Mouse (Mus musculus) myocyte (in vitro differentiated cells): ENCODE results near the gene Tmc8. TPM values are rescaled to one million over a fixed set of nuclear protein-coding genes. Genes with fewer than 3 reads are reported as not detected.
"Not testable (repeated sequence)": the region's sequence is repeated elsewhere in the genome, so short reads cannot be mapped to it uniquely, and the experiment has no call there.

Experiments used
- H3K27me3 ChIP-seq: one replicate; pipeline ENCODE4 v1.6.1; 2011; ENCODE audit not compliant: control insufficient read depth, insufficient read depth, insufficient read length
- H3K36me3 ChIP-seq: one replicate; pipeline ENCODE4 v1.6.1; 2011; ENCODE audit not compliant: control insufficient read depth, insufficient read depth
- H3K4me2 ChIP-seq: one replicate; pipeline ENCODE4 v1.6.1; 2011; ENCODE audit warnings: low read depth, control low read depth
- H3K4me3 ChIP-seq: one replicate; pipeline ENCODE4 v1.5.1; 2011; ENCODE audit warnings: mild to moderate bottlenecking, control low read depth, moderate library complexity
- H3K79me2 ChIP-seq: one replicate; pipeline ENCODE4 v1.6.1; 2011; ENCODE audit not compliant: control insufficient read depth, insufficient read depth
- H3ac ChIP-seq: one replicate; pipeline ENCODE4 v1.6.1; 2011; ENCODE audit not compliant: control insufficient read depth, insufficient read length
- CEBPB ChIP-seq: IDR thresholded peaks from 2 replicates; pipeline ENCODE4 v1.6.1; 2011; ENCODE audit warnings: mild to moderate bottlenecking, moderate library complexity; ENCODE audit not compliant: poor library complexity, insufficient read depth, severe bottlenecking
- E2F4 ChIP-seq: IDR thresholded peaks from one replicate; pipeline ENCODE4 v1.6.1; 2011; ENCODE audit warnings: mild to moderate bottlenecking, control low read depth, moderate library complexity; ENCODE audit not compliant: insufficient read depth
- MAX ChIP-seq: IDR thresholded peaks from one replicate; pipeline ENCODE4 v1.6.1; 2011; ENCODE audit warnings: low read depth, mild to moderate bottlenecking, control low read depth
- MYOD1 ChIP-seq, 3 experiments: IDR thresholded peaks; one replicate each; pipeline ENCODE4 v1.6.1; 2011; ENCODE audit warnings: control low read depth in 2 of 3, low read depth in 2 of 3, mild to moderate bottlenecking in 2 of 3, moderate library complexity in 1 of 3; ENCODE audit not compliant: insufficient read length in 2 of 3, control insufficient read depth in 1 of 3
- MYOG ChIP-seq, 3 experiments: IDR thresholded peaks; one replicate each; pipeline ENCODE4 v1.6.1; 2011; ENCODE audit warnings: control low read depth in 2 of 3, low read depth in 2 of 3, mild to moderate bottlenecking in 2 of 3; ENCODE audit not compliant: insufficient read length in 2 of 3, control insufficient read depth in 1 of 3, insufficient read depth in 1 of 3
- POLR2A ChIP-seq: IDR thresholded peaks from one replicate; pipeline ENCODE4 v1.6.1; 2011; ENCODE audit warnings: low read depth, mild to moderate bottlenecking, control low read depth, moderate library complexity; ENCODE audit not compliant: insufficient read length
- POLR2AphosphoS2 ChIP-seq: IDR thresholded peaks from one replicate; pipeline ENCODE4 v1.6.1; 2011; ENCODE audit warnings: low read depth, control low read depth; ENCODE audit not compliant: insufficient read length
- REST ChIP-seq: IDR thresholded peaks from one replicate; pipeline ENCODE4 v1.6.1; 2011; ENCODE audit warnings: mild to moderate bottlenecking, control low read depth, moderate library complexity; ENCODE audit not compliant: insufficient read depth, insufficient read length
- SRF ChIP-seq: IDR thresholded peaks from one replicate; pipeline ENCODE4 v1.6.1; 2011; ENCODE audit warnings: low read depth; ENCODE audit not compliant: control insufficient read depth, insufficient read length
- TCF12 ChIP-seq: IDR thresholded peaks from one replicate; pipeline ENCODE4 v1.6.1; 2011; ENCODE audit warnings: mild to moderate bottlenecking, control low read depth; ENCODE audit not compliant: poor library complexity, insufficient read depth, severe bottlenecking
- TCF3 ChIP-seq: IDR thresholded peaks from one replicate; pipeline ENCODE4 v1.6.1; 2011; ENCODE audit warnings: low read depth, control low read depth; ENCODE audit not compliant: insufficient read length
- USF1 ChIP-seq: IDR thresholded peaks from one replicate; pipeline ENCODE4 v1.6.1; 2011; ENCODE audit warnings: low read depth, mild to moderate bottlenecking, control low read depth, moderate library complexity
- polyA plus RNA-seq: library from polyadenylated mRNA; unstranded; fragments of >200 nt; fragmentation: generic; extraction: Trizol; gene quantifications from one replicate; pipeline ENCODE4 v1.2.1, GENCODE M21; 2012; ENCODE audit warnings: missing spikeins

Tmc8 gene
- polyA plus RNA-seq, 1 experiment = 0.19 TPM

GRCm38 (mm10) chr11:117783683-117784309 lies 1.9 kb downstream of the Tmc8 start:
- no peaks in the 10 kb centered on the region for H3K79me2 ChIP-seq
- no peak overlapping the region for H3K4me2 ChIP-seq
- no peak overlapping the region for H3K4me3 ChIP-seq
- no peaks in the 10 kb centered on the region for H3K36me3 ChIP-seq
- no peaks in the 10 kb centered on the region for H3K27me3 ChIP-seq
- no peak overlapping the region for H3ac ChIP-seq
- TF ChIP-seq REST (no peak), POLR2AphosphoS2 (no peak), CEBPB (no peak), SRF (no peak), USF1 (no peak), TCF3 (no peak), POLR2A (no peak), E2F4 (no peak), MYOG (IDR thresholded peaks at IDR 0.05; ENCODE audit: control insufficient read depth in 1 of 3, insufficient read depth in 1 of 3, insufficient read length in 2 of 3, low read depth in 2 of 3) (no peak), TCF12 (no peak)

GRCm38 (mm10) chr11:117786294-117786693 lies 4.4 kb downstream of the Tmc8 start:
- H3ac ChIP-seq = no peak overlapping the region

GRCm38 (mm10) chr11:117788481-117788880 lies 6.6 kb downstream of the Tmc8 start:
- H3ac ChIP-seq, H3K79me2 ChIP-seq, H3K4me3 ChIP-seq, H3K36me3 ChIP-seq, H3K27me3 ChIP-seq, H3K4me2 ChIP-seq: not testable (repeated sequence)

More at GRCm38 (mm10) chr11:117786294-117786693, 4.4 kb downstream of the Tmc8 start:
- Histone ChIP-seq H3K27me3 (no peaks in the 10 kb centered on the region), H3K36me3 (no peaks in the 10 kb centered on the region), H3K4me3 (no peak overlapping the region), H3K4me2 (no peak overlapping the region), H3K79me2 (no peaks in the 10 kb centered on the region)
- TF ChIP-seq REST = no peak
- TF ChIP-seq POLR2A = no peak

DNA sequence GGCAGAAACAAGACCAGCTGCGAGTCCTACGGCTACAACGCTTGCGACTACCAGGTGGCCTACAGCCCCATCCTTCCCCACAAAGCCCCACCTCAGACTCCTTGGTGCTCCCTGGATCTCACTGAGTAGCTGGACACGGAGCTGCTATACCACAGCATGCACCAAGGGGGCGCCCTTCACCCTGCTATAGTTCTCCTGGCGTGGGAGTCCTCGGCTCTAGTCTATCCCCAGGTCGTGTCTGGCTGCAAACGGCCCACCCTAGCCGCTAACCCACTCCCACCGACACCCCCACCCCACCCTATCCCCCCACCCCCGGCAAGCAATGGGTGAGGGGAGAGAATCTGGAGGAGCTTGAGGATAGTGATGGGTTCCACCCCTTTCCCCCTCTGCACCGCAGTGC lies 8.4 kb downstream of the Tmc8 start:
- TF ChIP-seq CEBPB = no peak
- TF ChIP-seq POLR2AphosphoS2 = no peak
- TF ChIP-seq TCF3 = no peak
- TF ChIP-seq POLR2A = no peak
- TF ChIP-seq MAX = no peak
- no peak for TF ChIP-seq E2F4
- no peak for TF ChIP-seq SRF
- TF ChIP-seq MYOG (IDR thresholded peaks at IDR 0.05; ENCODE audit: control insufficient read depth in 1 of 3, insufficient read depth in 1 of 3, insufficient read length in 2 of 3, low read depth in 2 of 3) = no peak
- Histone ChIP-seq H3K27me3 (no peaks in the 10 kb centered on the region), H3K36me3 (no peaks in the 10 kb centered on the region), H3K79me2 (no peaks in the 10 kb centered on the region), H3K4me2 (peak overlapping the region; percentile 22), H3K4me3 (no peak overlapping the region), H3ac (no peak overlapping the region)

DNA sequence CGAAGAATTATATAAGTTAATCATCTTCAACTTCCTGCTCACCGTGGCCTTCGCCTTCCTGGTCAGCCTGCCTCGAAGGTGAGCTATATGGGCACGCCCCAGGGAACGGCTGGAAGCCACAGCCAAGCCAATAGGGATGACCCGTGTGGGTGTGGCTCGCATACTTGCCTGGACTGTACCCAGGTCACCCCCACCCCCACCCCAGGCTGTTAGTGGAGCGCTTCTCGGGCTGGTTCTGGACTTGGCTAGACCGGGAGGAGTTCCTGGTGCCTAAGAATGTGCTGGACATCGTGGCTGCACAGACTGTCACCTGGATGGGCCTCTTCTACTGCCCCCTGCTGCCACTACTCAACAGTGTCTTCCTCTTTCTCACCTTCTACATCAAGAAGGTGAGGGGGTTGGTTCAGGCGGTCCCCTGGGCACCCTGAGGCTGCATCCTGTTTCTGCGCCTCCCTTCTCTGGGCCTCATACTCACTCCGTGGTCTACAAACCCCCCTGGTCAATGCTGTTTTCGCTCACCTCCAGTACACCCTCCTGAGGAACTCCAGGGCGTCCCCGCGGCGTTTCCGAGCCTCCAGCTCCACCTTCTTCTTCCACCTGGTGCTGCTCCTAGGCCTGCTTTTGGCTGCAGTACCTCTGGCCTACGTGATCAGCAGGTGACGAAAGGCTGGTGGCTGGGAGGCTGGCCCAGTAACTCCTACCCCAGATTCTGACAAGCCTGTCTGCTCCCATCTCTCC lies 9.0 kb downstream of the Tmc8 start:
- TF ChIP-seq TCF12 (no peak), E2F4 (no peak), MYOD1 (IDR thresholded peaks at IDR 0.05; ENCODE audit: control insufficient read depth in 1 of 3, insufficient read length in 2 of 3, low read depth in 2 of 3) (no peak), POLR2A (no peak), POLR2AphosphoS2 (no peak), REST (no peak), MAX (no peak), CEBPB (no peak), MYOG (IDR thresholded peaks at IDR 0.05; ENCODE audit: control insufficient read depth in 1 of 3, insufficient read depth in 1 of 3, insufficient read length in 2 of 3, low read depth in 2 of 3) (no peak), USF1 (no peak), SRF (no peak), TCF3 (no peak)
- Histone ChIP-seq H3K36me3 (no peaks in the 10 kb centered on the region), H3ac (no peak overlapping the region), H3K4me3 (no peak overlapping the region), H3K27me3 (no peaks in the 10 kb centered on the region), H3K79me2 (no peaks in the 10 kb centered on the region), H3K4me2 (peak overlapping the region; percentile 22)
